In the genomic region with DNA sequence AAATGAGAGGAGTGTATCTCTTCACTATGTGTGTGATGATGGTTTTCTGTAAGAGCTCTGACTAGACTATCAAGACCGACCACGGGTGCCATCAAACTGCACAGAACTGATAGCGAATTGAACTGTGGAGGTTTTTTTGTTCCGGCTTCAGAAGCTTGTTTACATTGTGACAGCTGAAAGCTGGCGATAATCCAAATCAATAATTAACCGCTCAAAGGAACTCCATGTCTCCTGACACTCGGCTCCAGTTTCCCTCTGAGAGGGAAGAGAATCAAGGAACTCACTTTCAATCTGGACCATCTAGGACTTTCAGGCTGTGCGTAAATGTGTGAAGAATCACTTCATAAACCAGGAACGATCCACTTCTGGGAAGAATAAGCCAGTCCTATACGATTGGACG, we compare ENCODE assay signal across 18 mouse cellular contexts.
DNase-seq lines count a peak whose midpoint lies in the region; ATAC-seq lines count a peak whose summit lies in the region.
"Had no signal": no experiment of that assay in that cellular context is flagged by ENCODE, and none has a peak within 500 bp of the region (broad histone marks: within the 10 kb centered on the region; RNA-seq: fewer than 3 reads in every experiment).

No protein-coding gene starts in this region.

- H3K4me2 ChIP-seq in kidney, embryonic 14.5 days (replicated peaks; ENCODE audit: low read depth, low read length), result no peak overlapping the region
- no peak overlapping the region for H3K4me2 ChIP-seq in midbrain, embryonic 14.5 days (ENCODE audit: low read length)
- H3K4me2 ChIP-seq in midbrain, embryonic 15.5 days, result no peak overlapping the region
- no peak overlapping the region for H3K4me2 ChIP-seq in forebrain, embryonic 16.5 days (ENCODE audit: low read length)
- H3K4me2 ChIP-seq: limb, embryonic 15.5 days; neural tube, embryonic 12.5 days had no signal

- H3K4me3 ChIP-seq in kidney, embryonic 14.5 days (ENCODE audit: low read length), result no peak overlapping the region
- no peak overlapping the region for H3K4me3 ChIP-seq in midbrain, embryonic 14.5 days (replicated peaks; ENCODE audit: low read depth, low read length)
- H3K4me3 ChIP-seq in midbrain, embryonic 15.5 days, result no peak overlapping the region
- no peak overlapping the region for H3K4me3 ChIP-seq in forebrain, embryonic 16.5 days (replicated peaks; ENCODE audit: low read length)
- H3K4me3 ChIP-seq: limb, embryonic 15.5 days; neural tube, embryonic 12.5 days had no signal

- H3K4me1 ChIP-seq in kidney, embryonic 14.5 days (ENCODE audit: control insufficient read depth, insufficient read depth, low read length), result no peaks in the 10 kb centered on the region
- H3K4me1 ChIP-seq in midbrain, embryonic 14.5 days (ENCODE audit: control insufficient read depth, insufficient read depth, low read length), result no peaks in the 10 kb centered on the region
- H3K4me1 ChIP-seq in midbrain, embryonic 15.5 days, result no peaks in the 10 kb centered on the region
- H3K4me1 ChIP-seq in forebrain, embryonic 16.5 days (replicated peaks; ENCODE audit: control insufficient read depth, insufficient read depth, low read length), result peaks cover 5% of the 10 kb centered on the region; the same call in 1 of the 2 replicates
- H3K4me1 ChIP-seq: limb, embryonic 15.5 days; neural tube, embryonic 12.5 days had no signal

- H3K27ac ChIP-seq in kidney, embryonic 14.5 days (ENCODE audit: low read depth, low read length), result no peak overlapping the region
- no peak overlapping the region for H3K27ac ChIP-seq in midbrain, embryonic 14.5 days (replicated peaks; ENCODE audit: low read depth, low read length)
- no peak overlapping the region for H3K27ac ChIP-seq in midbrain, embryonic 15.5 days
- H3K27ac ChIP-seq in forebrain, embryonic 16.5 days (ENCODE audit: low read length), result no peak overlapping the region
- H3K27ac ChIP-seq: limb, embryonic 15.5 days; macrophage; neural tube, embryonic 12.5 days had no signal

- H3K9me3 ChIP-seq in kidney, embryonic 14.5 days (ENCODE audit: control insufficient read depth, low read length), result no peaks in the 10 kb centered on the region
- no peaks in the 10 kb centered on the region for H3K9me3 ChIP-seq in midbrain, embryonic 14.5 days (ENCODE audit: control insufficient read depth, low read length)
- no peaks in the 10 kb centered on the region for H3K9me3 ChIP-seq in midbrain, embryonic 15.5 days
- H3K9me3 ChIP-seq in forebrain, embryonic 16.5 days (ENCODE audit: control insufficient read depth, low read length), result no peaks in the 10 kb centered on the region
- H3K9me3 ChIP-seq: limb, embryonic 15.5 days; neural tube, embryonic 12.5 days had no signal

- ATAC-seq in kidney, embryonic 14.5 days (ENCODE audit: low FRiP score, low TSS enrichment), result peak; percentile 39; the same call in 1 of the 2 replicates
- no peak for ATAC-seq in midbrain, embryonic 14.5 days (ENCODE audit: low FRiP score, low TSS enrichment)
- ATAC-seq in midbrain, embryonic 15.5 days (replicated peaks), result no peak
- ATAC-seq in forebrain, embryonic 16.5 days, result peak; percentile 50; the same call in 1 of the 2 replicates

- H3K9ac ChIP-seq in kidney, embryonic 14.5 days (ENCODE audit: low read depth, low read length), result no peak overlapping the region
- no peak overlapping the region for H3K9ac ChIP-seq in midbrain, embryonic 14.5 days (replicated peaks; ENCODE audit: low read length)
- no peak overlapping the region for H3K9ac ChIP-seq in midbrain, embryonic 15.5 days
- H3K9ac ChIP-seq in forebrain, embryonic 16.5 days (replicated peaks; ENCODE audit: low read depth, low read length), result no peak overlapping the region
- H3K9ac ChIP-seq: limb, embryonic 15.5 days; neural tube, embryonic 12.5 days had no signal

- H3K36me3 ChIP-seq in kidney, embryonic 14.5 days (ENCODE audit: control insufficient read depth, insufficient read depth, low read length), result no peaks in the 10 kb centered on the region
- H3K36me3 ChIP-seq in midbrain, embryonic 14.5 days (ENCODE audit: control insufficient read depth, insufficient read depth, low read length), result no peaks in the 10 kb centered on the region
- no peaks in the 10 kb centered on the region for H3K36me3 ChIP-seq in midbrain, embryonic 15.5 days (replicated peaks)
- no peaks in the 10 kb centered on the region for H3K36me3 ChIP-seq in forebrain, embryonic 16.5 days (ENCODE audit: control insufficient read depth, insufficient read depth)
- H3K36me3 ChIP-seq: G1E; limb, embryonic 15.5 days; neural tube, embryonic 12.5 days had no signal

- DNase-seq in kidney, adult 18-20 months, result no peak
- peak; percentile 60 for DNase-seq in midbrain, embryonic 14.5 days
- peak; percentile 22 for DNase-seq in retina, embryonic 14.5 days (ENCODE audit: low spot score)
- no peak for DNase-seq in adrenal gland, postnatal 14 days
- no peak for DNase-seq in thymus, postnatal 0 days (ENCODE audit: low spot score)
- DNase-seq: adrenal gland, postnatal 25 days; cerebellum, postnatal 25 days; heart, adult 11 months; kidney, postnatal 14 days; layer of hippocampus, adult 9-11 months; thymus, postnatal 36 days had no signal

- WGBS in kidney, embryonic 14.5 days, result 70% methylated on average over 11 of the region's 11 CpGs
- WGBS in midbrain, embryonic 14.5 days, result 64% methylated on average over 11 of the region's 11 CpGs
- WGBS in midbrain, embryonic 15.5 days, result 55% methylated on average over 11 of the region's 11 CpGs
- WGBS in forebrain, embryonic 16.5 days, result 27% methylated on average over 11 of the region's 11 CpGs

- H3K27me3 ChIP-seq in kidney, embryonic 14.5 days (ENCODE audit: control insufficient read depth, insufficient read depth, low read length), result no peaks in the 10 kb centered on the region
- no peaks in the 10 kb centered on the region for H3K27me3 ChIP-seq in midbrain, embryonic 14.5 days (ENCODE audit: control insufficient read depth, insufficient read depth, low read length)
- no peaks in the 10 kb centered on the region for H3K27me3 ChIP-seq in midbrain, embryonic 15.5 days (replicated peaks)
- no peaks in the 10 kb centered on the region for H3K27me3 ChIP-seq in forebrain, embryonic 16.5 days (replicated peaks; ENCODE audit: control insufficient read depth, insufficient read depth, low read length)
- H3K27me3 ChIP-seq: limb, embryonic 15.5 days; neural tube, embryonic 12.5 days had no signal

Comparison
In these comparisons a context has a peak if more than half of its experiments do, and no peak if none do; other contexts are left out.
1. ATAC-seq: peak in kidney, embryonic 14.5 days (single experiment) and forebrain, embryonic 16.5 days (single experiment); none in midbrain, embryonic 14.5 days (single experiment) and midbrain, embryonic 15.5 days (single experiment).
2. DNase-seq: peak in midbrain, embryonic 14.5 days (single experiment) and retina, embryonic 14.5 days (single experiment); none in kidney, adult 18-20 months (single experiment), adrenal gland, postnatal 14 days (single experiment) and thymus, postnatal 0 days (single experiment).